Mouse (Mus musculus): ENCODE data around the gene Gm49486.

The Gm49486 gene

GRCm38 (mm10) chr15:79229058-79229821, at the start of gene Gm49486, which contains the start of gene Pick1:
Gene Gm49486 (plus strand): TSS chr15:79229391.
Gene Pick1 (plus strand): TSS chr15:79229173.
- no peaks in the 10 kb centered on the region for H3K9me3 ChIP-seq (ENCODE audit: low read length)
- H3K4me1 ChIP-seq (replicated peaks; ENCODE audit: low read depth, low read length), result peaks cover 31% of the 10 kb centered on the region
- TF ChIP-seq POU5F1 (IDR thresholded peaks at IDR 0.05; ENCODE audit: borderline replicate concordance, low read length) (no peak), CTCF (conservative IDR thresholded peaks at IDR 0.05; ENCODE audit: low read length) (no peak), NANOG (IDR thresholded peaks at IDR 0.05; ENCODE audit: borderline replicate concordance, low read length) (no peak)
- H3K36me3 ChIP-seq (ENCODE audit: insufficient read depth, low read length), result peaks cover 39% of the 10 kb centered on the region
- peak within 1 kb of the TSS; percentile 97 for H3K4me3 ChIP-seq (replicated peaks; ENCODE audit: low read length)
- no peaks in the 10 kb centered on the region for H3K27me3 ChIP-seq (ENCODE audit: insufficient read depth, low read length)

- Histone ChIP-seq H3K27me3 (ENCODE audit: insufficient read depth, low read length) (peaks cover 23% of the 10 kb centered on the region), H3K4me3 (replicated peaks; ENCODE audit: low read length) (no peak overlapping the region), H3K36me3 (ENCODE audit: insufficient read depth, low read length) (no peaks in the 10 kb centered on the region), H3K4me1 (replicated peaks; ENCODE audit: low read depth, low read length) (no peaks in the 10 kb centered on the region), H3K9me3 (ENCODE audit: low read length) (no peaks in the 10 kb centered on the region)
- no peak for TF ChIP-seq CTCF (conservative IDR thresholded peaks at IDR 0.05; ENCODE audit: low read length)
- no peak for TF ChIP-seq NANOG (IDR thresholded peaks at IDR 0.05; ENCODE audit: borderline replicate concordance, low read length)
- TF ChIP-seq POU5F1 (IDR thresholded peaks at IDR 0.05; ENCODE audit: borderline replicate concordance, low read length), result no peak
Measured at GRCm38 (mm10) chr15:79185213-79185612, 44.0 kb upstream of the Gm49486 start.

- peaks cover 9% of the 10 kb centered on the region for H3K27me3 ChIP-seq (ENCODE audit: insufficient read depth, low read length)
- H3K36me3 ChIP-seq (ENCODE audit: insufficient read depth, low read length), result no peaks in the 10 kb centered on the region
- no peaks in the 10 kb centered on the region for H3K9me3 ChIP-seq (ENCODE audit: low read length)
- H3K4me3 ChIP-seq (replicated peaks; ENCODE audit: low read length), result no peak overlapping the region
- H3K4me1 ChIP-seq (replicated peaks; ENCODE audit: low read depth, low read length), result peaks cover 17% of the 10 kb centered on the region
- TF ChIP-seq POU5F1 (IDR thresholded peaks at IDR 0.05; ENCODE audit: borderline replicate concordance, low read length) (no peak), CTCF (conservative IDR thresholded peaks at IDR 0.05; ENCODE audit: low read length) (no peak), NANOG (IDR thresholded peaks at IDR 0.05; ENCODE audit: borderline replicate concordance, low read length) (no peak)
Measured at GRCm38 (mm10) chr15:79187819-79188218, 41.4 kb upstream of the Gm49486 start.

DNA sequence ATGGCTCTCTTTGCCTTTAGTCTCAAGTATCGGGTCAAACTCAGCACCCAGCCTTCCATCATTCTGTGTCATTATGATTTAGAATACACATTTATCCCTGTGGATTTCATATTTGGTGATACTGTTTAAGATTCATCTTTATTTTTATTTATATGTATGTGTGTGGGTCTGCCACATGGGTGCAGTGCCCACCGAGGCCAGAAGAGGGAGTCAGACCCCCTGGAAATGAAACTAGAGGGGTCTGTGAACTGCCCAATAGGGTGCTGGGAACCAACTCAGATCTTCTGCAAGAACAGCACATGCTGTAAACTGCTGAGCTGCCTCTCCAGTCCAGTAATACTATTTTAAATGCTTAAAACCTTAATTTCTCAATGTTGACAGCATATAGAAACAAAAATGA, 37.8 kb upstream of the Gm49486 start:
- Histone ChIP-seq H3K9me3 (ENCODE audit: low read length) (no peaks in the 10 kb centered on the region), H3K36me3 (ENCODE audit: insufficient read depth, low read length) (no peaks in the 10 kb centered on the region), H3K4me3 (replicated peaks; ENCODE audit: low read length) (no peak overlapping the region), H3K4me1 (replicated peaks; ENCODE audit: low read depth, low read length) (peaks cover 28% of the 10 kb centered on the region), H3K27me3 (ENCODE audit: insufficient read depth, low read length) (peaks cover 27% of the 10 kb centered on the region)
- TF ChIP-seq NANOG (IDR thresholded peaks at IDR 0.05; ENCODE audit: borderline replicate concordance, low read length), result no peak
- peak; percentile 59 for TF ChIP-seq CTCF (conservative IDR thresholded peaks at IDR 0.05; ENCODE audit: low read length)
- TF ChIP-seq POU5F1 (IDR thresholded peaks at IDR 0.05; ENCODE audit: borderline replicate concordance, low read length), result no peak

- no peak for TF ChIP-seq CTCF (conservative IDR thresholded peaks at IDR 0.05; ENCODE audit: low read length)
- TF ChIP-seq POU5F1 (IDR thresholded peaks at IDR 0.05; ENCODE audit: borderline replicate concordance, low read length), result no peak
- TF ChIP-seq NANOG (IDR thresholded peaks at IDR 0.05; ENCODE audit: borderline replicate concordance, low read length), result no peak
- Histone ChIP-seq H3K27me3 (ENCODE audit: insufficient read depth, low read length) (peaks cover 27% of the 10 kb centered on the region), H3K36me3 (ENCODE audit: insufficient read depth, low read length) (no peaks in the 10 kb centered on the region), H3K4me1 (replicated peaks; ENCODE audit: low read depth, low read length) (peaks cover 28% of the 10 kb centered on the region), H3K4me3 (replicated peaks; ENCODE audit: low read length) (peak overlapping the region; percentile 62), H3K9me3 (ENCODE audit: low read length) (no peaks in the 10 kb centered on the region)
Measured at GRCm38 (mm10) chr15:79192450-79192849, 36.7 kb upstream of the Gm49486 start.

DNA sequence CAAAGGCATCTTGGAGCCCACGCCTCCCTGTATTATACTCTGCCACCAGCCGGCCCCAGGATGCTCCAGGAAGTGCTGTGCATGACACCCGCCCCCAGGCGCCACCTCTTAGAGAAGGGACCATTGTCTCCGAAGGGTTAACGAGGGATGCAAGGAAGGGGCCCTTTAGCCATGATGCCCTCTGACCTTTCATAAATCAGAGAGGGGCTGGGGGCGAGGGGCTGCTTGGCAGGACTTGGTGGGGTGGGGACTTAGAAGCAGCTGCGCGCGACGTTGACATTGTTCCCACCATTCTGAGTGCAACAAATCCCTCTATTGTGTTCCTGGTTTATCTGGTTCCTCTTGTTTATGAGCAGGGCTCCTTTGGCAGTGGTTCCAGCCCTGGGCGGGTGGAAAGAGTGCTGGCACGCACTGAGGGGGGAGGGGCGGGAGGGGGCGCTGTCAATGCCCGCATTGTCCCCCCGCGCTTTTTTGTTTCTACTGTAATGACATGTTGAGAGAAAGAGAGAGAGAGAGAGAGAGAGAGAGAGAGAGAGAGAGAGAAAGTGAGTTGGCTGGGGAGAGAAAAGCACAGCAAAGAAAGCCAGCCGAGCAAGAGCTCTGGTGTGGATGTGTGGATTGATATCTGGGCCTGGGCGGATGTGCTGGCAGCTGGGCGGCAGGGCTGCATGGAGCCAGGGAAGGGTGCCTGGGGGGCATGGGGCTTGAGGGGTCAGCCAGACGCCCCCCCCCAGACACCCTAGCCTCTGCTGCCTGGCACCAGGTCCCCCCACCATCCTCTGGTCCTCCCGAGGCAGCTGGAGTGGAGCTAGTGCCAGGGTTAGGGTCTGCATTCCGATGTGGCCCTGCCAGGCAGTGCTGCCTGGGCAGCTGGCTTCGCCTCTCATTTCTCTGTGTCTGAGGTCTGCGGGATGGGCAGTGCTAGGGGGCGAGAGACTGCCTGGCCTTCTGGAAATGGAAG, 36.0 kb upstream of the Gm49486 start:
- TF ChIP-seq CTCF (conservative IDR thresholded peaks at IDR 0.05; ENCODE audit: low read length) (no peak), POU5F1 (IDR thresholded peaks at IDR 0.05; ENCODE audit: borderline replicate concordance, low read length) (no peak), NANOG (IDR thresholded peaks at IDR 0.05; ENCODE audit: borderline replicate concordance, low read length) (no peak)
- Histone ChIP-seq H3K27me3 (ENCODE audit: insufficient read depth, low read length) (peaks cover 30% of the 10 kb centered on the region), H3K9me3 (ENCODE audit: low read length) (no peaks in the 10 kb centered on the region), H3K4me3 (replicated peaks; ENCODE audit: low read length) (peak overlapping the region; percentile 62), H3K36me3 (ENCODE audit: insufficient read depth, low read length) (no peaks in the 10 kb centered on the region), H3K4me1 (replicated peaks; ENCODE audit: low read depth, low read length) (peaks cover 28% of the 10 kb centered on the region)

GRCm38 (mm10) chr15:79194048-79194447, 35.1 kb upstream of the Gm49486 start:
- Histone ChIP-seq H3K27me3 (ENCODE audit: insufficient read depth, low read length) (peaks cover 37% of the 10 kb centered on the region), H3K4me1 (replicated peaks; ENCODE audit: low read depth, low read length) (peaks cover 33% of the 10 kb centered on the region), H3K4me3 (replicated peaks; ENCODE audit: low read length) (no peak overlapping the region), H3K9me3 (ENCODE audit: low read length) (no peaks in the 10 kb centered on the region), H3K36me3 (ENCODE audit: insufficient read depth, low read length) (no peaks in the 10 kb centered on the region)
- no peak for TF ChIP-seq POU5F1 (IDR thresholded peaks at IDR 0.05; ENCODE audit: borderline replicate concordance, low read length)
- TF ChIP-seq NANOG (IDR thresholded peaks at IDR 0.05; ENCODE audit: borderline replicate concordance, low read length), result no peak
- TF ChIP-seq CTCF (conservative IDR thresholded peaks at IDR 0.05; ENCODE audit: low read length), result no peak

GRCm38 (mm10) chr15:79194946-79195345, 34.2 kb upstream of the Gm49486 start:
- Histone ChIP-seq H3K27me3 (ENCODE audit: insufficient read depth, low read length) (peaks cover 37% of the 10 kb centered on the region), H3K4me3 (replicated peaks; ENCODE audit: low read length) (no peak overlapping the region), H3K4me1 (replicated peaks; ENCODE audit: low read depth, low read length) (peaks cover 34% of the 10 kb centered on the region), H3K36me3 (ENCODE audit: insufficient read depth, low read length) (no peaks in the 10 kb centered on the region), H3K9me3 (ENCODE audit: low read length) (no peaks in the 10 kb centered on the region)
- TF ChIP-seq POU5F1 (IDR thresholded peaks at IDR 0.05; ENCODE audit: borderline replicate concordance, low read length), result no peak
- no peak for TF ChIP-seq CTCF (conservative IDR thresholded peaks at IDR 0.05; ENCODE audit: low read length)
- TF ChIP-seq NANOG (IDR thresholded peaks at IDR 0.05; ENCODE audit: borderline replicate concordance, low read length), result no peak

All from E14TG2a.4 (cell line).